ENCODE assay signal across 8 mouse cellular contexts in genomic region chr7:59228045-59228865, GRCm38 (mm10). TPM values are rescaled to one million over a fixed set of nuclear protein-coding genes. Genes with fewer than 3 reads are reported as not detected.
DNase-seq lines count a peak whose midpoint lies in the region; ATAC-seq lines count a peak whose summit lies in the region.

Gene Ube3a (plus strand): TSS chr7:59228750.

- peak; percentile 98 for DNase-seq in B cell, adult 2 months
- DNase-seq in brain, adult 2 months (ENCODE audit: low read depth, low spot score), result peak; percentile 99
- peak; percentile 99 for DNase-seq in heart, embryonic 10.5 days (ENCODE audit: low spot score)
- peak; percentile 98 for DNase-seq in liver
- DNase-seq in splenic B cell, adult 2 months (ENCODE audit: low read depth, low spot score), result peak; percentile 97

- peak within 1 kb of the TSS; percentile 95 for H3K27ac ChIP-seq in heart, embryonic 10.5 days
- peak within 1 kb of the TSS; percentile 99 for H3K27ac ChIP-seq in kidney, embryonic 15.5 days

- WGBS in heart, embryonic 10.5 days, result 1% methylated on average over 50 of the region's 50 CpGs
- under 1% methylated on average over 50 of the region's 50 CpGs for WGBS in kidney, embryonic 15.5 days

- H3K27me3 ChIP-seq in heart, embryonic 10.5 days (ENCODE audit: insufficient read depth, poor library complexity, severe bottlenecking), result no peaks in the 10 kb centered on the region
- H3K27me3 ChIP-seq in kidney, embryonic 15.5 days, result no peaks in the 10 kb centered on the region
- H3K27me3 ChIP-seq in splenic B cell, adult 2 months (ENCODE audit: control insufficient read depth, insufficient read depth, low read length, poor library complexity, severe bottlenecking), result no peaks in the 10 kb centered on the region

- no peaks in the 10 kb centered on the region for H3K9me3 ChIP-seq in heart, embryonic 10.5 days
- no peaks in the 10 kb centered on the region for H3K9me3 ChIP-seq in kidney, embryonic 15.5 days (replicated peaks)

- H3K4me2 ChIP-seq in kidney, embryonic 15.5 days, result peak within 1 kb of the TSS; percentile 72

- peak within 1 kb of the TSS; percentile 82 for H3K4me3 ChIP-seq in heart, embryonic 10.5 days
- H3K4me3 ChIP-seq in kidney, embryonic 15.5 days (replicated peaks), result peak within 1 kb of the TSS; percentile 96

- no peaks in the 10 kb centered on the region for H3K4me1 ChIP-seq in heart, embryonic 10.5 days
- H3K4me1 ChIP-seq in kidney, embryonic 15.5 days, result peaks cover 10% of the 10 kb centered on the region

- H3K9ac ChIP-seq in kidney, embryonic 15.5 days, result peak within 1 kb of the TSS; percentile 96

- peak; percentile 97 for ATAC-seq in erythroblast, adult 5-6 weeks (replicated peaks; ENCODE audit: low FRiP score, poor library complexity, severe bottlenecking)
- ATAC-seq in kidney, embryonic 15.5 days (replicated peaks; ENCODE audit: low FRiP score), result peak; percentile 99
- ATAC-seq in monocyte, adult 5-6 weeks (replicated peaks; ENCODE audit: insufficient number of reproducible peaks, low FRiP score, low TSS enrichment, poor library complexity, severe bottlenecking), result peak; percentile 95

- H3K36me3 ChIP-seq in heart, embryonic 10.5 days, result no peaks in the 10 kb centered on the region
- no peaks in the 10 kb centered on the region for H3K36me3 ChIP-seq in kidney, embryonic 15.5 days
- no peaks in the 10 kb centered on the region for H3K36me3 ChIP-seq in splenic B cell, adult 2 months (ENCODE audit: control insufficient read depth, insufficient read depth, low read length, poor library complexity, severe bottlenecking)

RNA-seq across cellular contexts. Expression of gene Ube3a, which starts in this region (rescaled TPM):
- total RNA-seq in erythroblast, adult 5-6 weeks (2015; ENCODE audit: low replicate concordance), result 25.6 and 39.1 TPM in 2 replicates
- 44.9 and 61.0 TPM in 2 replicates for total RNA-seq in erythroblast, adult 5-6 weeks (2017; ENCODE audit: low replicate concordance)
- polyA plus RNA-seq in heart, embryonic 10.5 days (2016; fragmentation: Nextera tagmentation; extraction: Ambion mirVana), result 111 TPM in 2 replicates
- 133 and 136 TPM in 2 replicates for polyA plus RNA-seq in kidney, embryonic 15.5 days (2015; fragmentation: Nextera tagmentation; extraction: Ambion mirVana)
- total RNA-seq in monocyte, adult 5-6 weeks (2017), result 79.6 to 124 TPM (median 86.1 TPM) in 3 replicates

Comparison
In these comparisons a context has a peak if more than half of its experiments do, and no peak if none do; other contexts are left out.
1. Peak in every context shown above with its lines: DNase-seq, ATAC-seq, H3K4me3 ChIP-seq and H3K27ac ChIP-seq.